Mouse (Mus musculus): ENCODE results near the gene Wdr37.

The Wdr37 gene

GRCm38 (mm10) chr13:8840941-8841340 lies 30.8 kb downstream of the Wdr37 start:
- in situ Hi-C loops (cut with MboI; ENCODE audit: low sequenced_read_pairs): no loop called here

- in situ Hi-C loops (cut with MboI; ENCODE audit: low sequenced_read_pairs): no loop called here
Measured at GRCm38 (mm10) chr13:8839937-8840336, 31.8 kb downstream of the Wdr37 start.

- in situ Hi-C loops (cut with MboI; ENCODE audit: low sequenced_read_pairs): no loop called here
Measured at GRCm38 (mm10) chr13:8839111-8839510, 32.6 kb downstream of the Wdr37 start.

- in situ Hi-C loops (cut with MboI; ENCODE audit: low sequenced_read_pairs): no loop called here
Measured at GRCm38 (mm10) chr13:8838394-8838793, 33.3 kb downstream of the Wdr37 start.

GRCm38 (mm10) chr13:8834573-8834972 lies 37.1 kb downstream of the Wdr37 start:
- in situ Hi-C loops (cut with MboI; ENCODE audit: low sequenced_read_pairs): no loop called here

- in situ Hi-C loops (cut with MboI; ENCODE audit: low sequenced_read_pairs): no loop called here
Measured at GRCm38 (mm10) chr13:8831546-8832251, 40.0 kb downstream of the Wdr37 start.

GRCm38 (mm10) chr13:8830696-8831095 lies 41.0 kb downstream of the Wdr37 start:
- in situ Hi-C loops (cut with MboI; ENCODE audit: low sequenced_read_pairs): no loop called here

GRCm38 (mm10) chr13:8829784-8830183 lies 41.9 kb downstream of the Wdr37 start:
- in situ Hi-C loops (cut with MboI; ENCODE audit: low sequenced_read_pairs): no loop called here

- in situ Hi-C loops (cut with MboI; ENCODE audit: low sequenced_read_pairs): no loop called here
Measured at GRCm38 (mm10) chr13:8828946-8829345, 42.8 kb downstream of the Wdr37 start.

- in situ Hi-C loops (cut with MboI; ENCODE audit: low sequenced_read_pairs): no loop called here
Measured at GRCm38 (mm10) chr13:8823546-8823945, 48.2 kb downstream of the Wdr37 start.

GRCm38 (mm10) chr13:8823120-8823519 lies 48.6 kb downstream of the Wdr37 start:
- in situ Hi-C loops (cut with MboI; ENCODE audit: low sequenced_read_pairs): no loop called here

- in situ Hi-C loops (cut with MboI; ENCODE audit: low sequenced_read_pairs): no loop called here
Measured at GRCm38 (mm10) chr13:8822201-8822600, 49.5 kb downstream of the Wdr37 start.

- in situ Hi-C loops (cut with MboI; ENCODE audit: low sequenced_read_pairs): no loop called here
Measured at GRCm38 (mm10) chr13:8805931-8806330, 65.8 kb downstream of the Wdr37 start.

GRCm38 (mm10) chr13:8800576-8800975 lies 71.1 kb downstream of the Wdr37 start:
- in situ Hi-C loops (cut with MboI; ENCODE audit: low sequenced_read_pairs): no loop called here

- in situ Hi-C loops (cut with MboI; ENCODE audit: low sequenced_read_pairs): no loop called here
Measured at GRCm38 (mm10) chr13:8793217-8793616, 78.5 kb downstream of the Wdr37 start.

- in situ Hi-C loops (cut with MboI; ENCODE audit: low sequenced_read_pairs): no loop called here
Measured at GRCm38 (mm10) chr13:8785185-8785584, 86.5 kb downstream of the Wdr37 start.

GRCm38 (mm10) chr13:8784308-8785061 lies 87.2 kb downstream of the Wdr37 start:
- in situ Hi-C loops (cut with MboI; ENCODE audit: low sequenced_read_pairs): no loop called here

- in situ Hi-C loops (cut with MboI; ENCODE audit: low sequenced_read_pairs): no loop called here
Measured at GRCm38 (mm10) chr13:8783686-8784307, 87.9 kb downstream of the Wdr37 start.

- in situ Hi-C loops (cut with MboI; ENCODE audit: low sequenced_read_pairs): no loop called here
Measured at GRCm38 (mm10) chr13:8782636-8783035, 89.1 kb downstream of the Wdr37 start.

GRCm38 (mm10) chr13:8780441-8780840 lies 91.3 kb downstream of the Wdr37 start:
- in situ Hi-C loops (cut with MboI; ENCODE audit: low sequenced_read_pairs): no loop called here

- in situ Hi-C loops (cut with MboI; ENCODE audit: low sequenced_read_pairs): no loop called here
Measured at GRCm38 (mm10) chr13:8770616-8771015, 101.1 kb downstream of the Wdr37 start.

All from CH12F3 (cell line).